Mouse (Mus musculus) brain, adult 2 months (tissue): Measurements from ENCODE around the gene Gm17604.

Experiments
- DNase-seq: peaks from one replicate; pipeline ENCODE4 v3.0.0; 2011; ENCODE audit warnings: low read depth, low spot score

The Gm17604 gene

GRCm38 (mm10) chrX:165004779-165005324, at the start of gene Gm17604:
Gene Gm17604, minus strand, starts transcription at chrX:165004829.
- DNase-seq = no peak

DNA sequence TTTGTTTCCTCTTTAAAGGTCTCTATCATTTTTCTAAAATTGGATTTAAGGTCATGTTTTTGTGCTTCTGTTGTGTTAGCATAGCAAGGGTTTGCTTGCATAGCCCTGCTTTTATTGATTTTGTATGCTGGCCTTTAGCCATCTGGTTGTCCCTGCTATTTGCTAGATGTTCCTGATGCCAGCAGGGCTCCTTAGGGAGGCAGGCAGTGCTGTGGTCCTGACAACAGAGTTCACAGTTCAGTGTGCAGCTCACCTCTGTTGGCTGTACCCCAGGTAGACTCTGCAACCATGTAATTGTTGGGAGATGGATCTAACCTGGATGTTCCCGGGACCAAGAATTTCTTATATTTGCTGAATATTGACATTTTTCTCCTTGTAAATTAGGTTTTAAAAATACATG, 45.3 kb upstream of the Gm17604 start:
- DNase-seq = no peak

- DNase-seq = no peak
Observed at GRCm38 (mm10) chrX:165003141-165003540, 1.5 kb downstream of the Gm17604 start.

GRCm38 (mm10) chrX:164980193-164980775, 24.3 kb downstream of the Gm17604 start, which contains the start of the genes Mospd2 and Fancb:
Gene Mospd2, minus strand, starts transcription at chrX:164980375.
Gene Fancb, plus strand, starts transcription at chrX:164980592.
- peak; percentile 98 for DNase-seq

- no peak for DNase-seq
Observed at GRCm38 (mm10) chrX:164978866-164979265, 25.8 kb downstream of the Gm17604 start.

- DNase-seq = no peak
Observed at GRCm38 (mm10) chrX:164971206-164971605, 33.4 kb downstream of the Gm17604 start.

GRCm38 (mm10) chrX:164965750-164966448, 38.7 kb downstream of the Gm17604 start:
- DNase-seq = no peak
